Mouse (Mus musculus) cortical plate, adult 2 months (tissue): ENCODE measurements around the gene Itgb2.

Experiments used
- CTCF ChIP-seq: fragments of 200-500 bp; IDR thresholded peaks from 2 replicates; pipeline ENCODE4 v1.5.1; 2011; ENCODE audit warnings: mild to moderate bottlenecking, control low read depth, low read length; ENCODE audit not compliant: insufficient read depth; ENCODE audit errors: extremely low read depth
- POLR2A ChIP-seq: fragments of 200-500 bp; IDR thresholded peaks from 2 replicates; pipeline ENCODE4 v1.6.1; 2011; ENCODE audit warnings: mild to moderate bottlenecking, low read length, control low read depth; ENCODE audit not compliant: insufficient read depth; ENCODE audit errors: extremely low read depth

DNA sequence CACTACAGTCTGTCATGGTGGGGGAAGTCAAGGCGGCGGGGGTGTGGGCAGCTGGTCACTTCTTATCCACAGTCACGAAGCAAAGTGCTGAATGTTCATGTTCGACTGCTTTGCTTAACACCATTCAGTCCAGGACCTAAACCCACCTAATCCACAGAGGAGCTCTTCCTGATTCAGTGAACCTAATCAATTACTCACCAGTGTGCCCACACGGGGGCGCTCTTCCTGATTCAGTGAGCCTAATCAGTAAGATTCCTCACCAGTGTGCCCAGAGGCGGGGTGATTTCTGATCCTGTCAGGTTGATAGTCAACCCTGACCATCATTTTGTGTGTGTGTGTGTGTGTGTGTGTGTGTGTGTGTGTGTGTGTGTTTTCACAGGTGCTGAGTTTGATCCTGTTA is 13.2 kb downstream of the Itgb2 start:
- 0 out of 2 replicates have a peak, but pooled peaks have one; percentile 22 for TF ChIP-seq CTCF
- no peak for TF ChIP-seq POLR2A
